Mouse (Mus musculus) T-helper 17 cell (primary cell): ENCODE results near the gene Trak1.
"Not testable (repeated sequence)": the region's sequence is repeated elsewhere in the genome, so short reads cannot be mapped to it uniquely, and the experiment has no call there.

Source experiments
- in situ Hi-C, 2 experiments: fragments of 300-600 bp; cut with MboI, MseI; formaldehyde crosslinking; loops; 1 replicate in 1 of 2; 2 replicates in 1 of 2; pipeline ENCODE4 v1.15.1; 2025; ENCODE audit warnings: high pct_unique_total_duplicates in 2 of 2

Gene Trak1

DNA sequence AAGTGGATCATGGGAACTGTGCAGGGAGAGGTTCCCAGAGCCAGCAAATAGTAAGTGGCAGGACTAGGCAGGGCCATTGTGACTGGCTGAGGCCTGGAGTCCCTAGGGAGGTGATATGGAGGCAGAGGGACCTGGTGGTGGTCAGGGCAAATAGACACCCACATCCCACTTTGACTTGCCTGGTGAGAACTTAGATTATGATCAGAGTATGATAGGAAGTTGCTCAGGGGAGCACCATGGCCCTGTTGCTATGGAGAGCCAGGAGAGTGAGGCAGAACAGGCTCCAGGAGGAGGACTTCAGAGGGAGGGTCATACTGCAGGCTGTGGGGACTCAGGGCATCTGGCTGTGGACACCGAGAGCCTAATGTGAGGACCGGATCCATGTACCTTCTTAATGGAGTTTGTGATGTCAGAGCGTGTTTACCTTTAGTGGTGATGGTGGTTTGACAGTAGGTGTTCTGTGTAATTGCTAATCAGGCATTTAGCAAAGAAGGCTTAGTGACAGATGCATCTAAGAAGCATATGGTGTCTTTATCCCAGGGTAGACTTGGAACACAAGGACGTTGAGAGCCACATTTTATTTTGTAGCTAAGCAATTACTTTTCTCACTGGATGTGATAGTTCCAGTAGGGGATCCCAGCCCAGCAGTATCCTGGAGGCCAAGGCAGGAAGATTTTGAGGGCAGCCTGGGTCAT, 18.7 kb downstream of the Trak1 start:
- in situ Hi-C loops = no loop called here

GRCm38 (mm10) chr9:121316621-121317405, 19.5 kb downstream of the Trak1 start:
- in situ Hi-C loops = no loop called here

- in situ Hi-C loops = no loop called here
Observed at GRCm38 (mm10) chr9:121319323-121319966, 22.1 kb downstream of the Trak1 start.

DNA sequence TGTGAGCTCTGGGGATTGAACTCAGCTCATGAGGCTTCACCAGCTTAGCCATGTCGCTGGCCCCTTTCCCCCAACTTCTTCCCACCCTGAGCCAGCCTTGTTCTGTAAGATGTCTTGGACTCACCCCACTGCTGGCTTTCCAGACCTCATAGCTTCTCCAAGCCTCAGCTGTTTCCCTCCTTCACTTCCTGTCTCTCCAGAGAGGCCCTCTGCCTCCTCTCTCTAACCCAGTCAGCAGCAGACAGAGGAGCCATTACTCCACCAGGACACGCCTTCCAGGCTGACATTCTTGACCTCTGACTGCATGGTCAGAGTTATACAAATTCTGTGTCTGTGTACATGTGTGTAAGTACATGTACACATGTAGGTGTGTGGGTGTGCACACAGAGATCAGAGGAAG, 23.1 kb downstream of the Trak1 start:
- in situ Hi-C loops = no loop called here

DNA sequence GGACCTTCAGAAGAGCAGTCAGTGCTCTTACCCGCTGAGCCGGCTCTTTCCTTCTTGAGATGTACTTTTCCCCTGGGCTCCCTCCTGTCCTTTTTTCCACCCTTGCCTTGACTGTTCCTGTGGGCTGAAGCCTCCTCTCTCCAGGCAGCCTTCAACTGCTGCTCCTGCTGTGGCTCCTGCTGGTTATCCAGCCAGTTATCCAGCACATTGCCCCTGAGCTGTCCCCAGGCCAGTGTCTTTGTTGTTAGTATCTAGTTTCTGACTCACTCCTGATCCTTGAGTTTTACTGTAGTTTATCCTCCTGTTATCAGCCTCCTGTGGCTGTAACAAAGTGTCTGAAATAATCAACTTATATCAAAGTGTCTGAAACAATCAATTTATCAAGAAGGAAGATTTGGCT, 23.8 kb downstream of the Trak1 start:
- in situ Hi-C loops = no loop called here

GRCm38 (mm10) chr9:121322034-121322433, 24.7 kb downstream of the Trak1 start:
- in situ Hi-C loops = no loop called here

DNA sequence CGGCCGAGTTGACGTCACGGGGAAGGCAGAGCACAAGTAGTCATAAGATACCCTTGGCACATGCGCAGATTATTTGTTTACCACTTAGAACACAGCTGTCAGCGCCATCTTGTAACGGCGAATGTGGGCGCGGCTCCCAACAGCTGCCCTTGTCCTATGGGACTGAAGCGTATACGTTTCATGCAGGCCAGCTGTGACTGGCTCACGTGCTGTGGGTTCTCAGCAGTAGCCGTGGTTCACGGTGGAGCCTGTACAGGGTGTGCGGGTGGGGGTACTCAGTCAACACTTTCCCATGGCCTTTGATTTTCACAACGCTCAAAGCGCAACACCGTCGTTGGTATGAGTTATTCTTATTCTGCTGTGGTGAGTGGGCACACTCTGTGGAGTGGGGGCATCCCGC, 31.0 kb downstream of the Trak1 start:
- in situ Hi-C loops = not testable (repeated sequence)

DNA sequence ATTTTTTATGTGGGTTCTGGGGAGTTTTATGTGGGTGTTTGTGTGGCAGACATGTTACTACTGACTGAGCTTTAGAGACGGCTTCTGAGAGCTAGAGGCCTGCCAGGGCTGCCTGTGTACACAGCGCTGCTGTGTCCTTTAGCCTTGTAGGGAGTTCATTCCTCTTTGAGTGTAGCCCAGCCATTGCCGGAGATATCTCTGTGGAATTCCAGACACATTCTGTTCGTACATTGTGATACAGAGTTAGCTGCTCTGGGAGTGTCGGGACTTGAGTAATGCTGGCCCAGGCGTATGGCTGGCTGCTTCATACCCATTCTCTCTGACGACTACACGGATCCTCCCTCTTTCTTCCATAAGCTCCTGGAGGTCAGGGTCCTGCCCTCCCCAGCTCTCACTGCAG, 31.9 kb downstream of the Trak1 start:
- in situ Hi-C loops = no loop called here

DNA sequence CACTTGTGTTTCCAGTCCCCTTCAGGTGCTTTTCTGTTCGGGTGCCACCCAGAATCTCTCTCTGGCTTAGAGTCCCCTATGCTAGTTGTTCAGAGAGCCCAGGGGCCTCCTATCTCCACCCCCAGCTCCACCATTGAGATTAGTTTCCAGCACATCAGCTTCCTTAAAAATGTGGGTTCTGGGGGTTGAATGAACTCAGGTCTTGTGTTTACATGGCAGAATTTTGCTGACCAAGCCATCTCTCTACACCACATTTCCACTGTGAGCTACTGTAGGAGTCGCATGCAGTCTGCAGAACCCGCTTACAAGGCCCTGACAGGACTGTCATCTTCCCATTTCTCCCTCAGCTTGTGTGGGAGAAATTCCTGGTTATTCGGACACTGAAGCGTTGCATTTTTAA, 32.8 kb downstream of the Trak1 start:
- in situ Hi-C loops = no loop called here

- in situ Hi-C loops = no loop called here
Observed at GRCm38 (mm10) chr9:121331438-121331837, 34.1 kb downstream of the Trak1 start.

GRCm38 (mm10) chr9:121331878-121332630, 34.8 kb downstream of the Trak1 start:
- in situ Hi-C loops = no loop called here

GRCm38 (mm10) chr9:121333559-121333958, 36.3 kb downstream of the Trak1 start:
- in situ Hi-C loops = no loop called here

GRCm38 (mm10) chr9:121334311-121334851, 37.1 kb downstream of the Trak1 start:
- in situ Hi-C loops = no loop called here

DNA sequence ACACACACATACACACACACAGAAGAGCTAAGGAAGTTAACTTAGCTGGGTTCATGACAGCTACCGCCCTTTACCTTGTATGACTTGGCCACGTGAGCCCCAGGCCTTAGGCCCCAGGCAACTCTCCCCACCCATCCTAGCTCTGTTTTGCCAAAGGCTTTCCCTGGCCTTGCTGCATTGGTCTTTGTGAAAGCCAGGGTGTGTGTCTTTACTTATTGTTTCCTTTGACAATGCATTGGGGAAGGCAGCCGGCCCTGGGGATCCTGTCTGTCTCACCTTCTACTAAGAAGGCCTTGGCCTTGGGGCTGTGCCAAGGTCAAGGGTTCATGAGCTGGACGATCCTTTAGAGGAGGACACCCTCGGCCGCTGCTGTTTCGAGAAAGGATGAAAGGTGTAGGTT, 38.3 kb downstream of the Trak1 start:
- in situ Hi-C loops = no loop called here

DNA sequence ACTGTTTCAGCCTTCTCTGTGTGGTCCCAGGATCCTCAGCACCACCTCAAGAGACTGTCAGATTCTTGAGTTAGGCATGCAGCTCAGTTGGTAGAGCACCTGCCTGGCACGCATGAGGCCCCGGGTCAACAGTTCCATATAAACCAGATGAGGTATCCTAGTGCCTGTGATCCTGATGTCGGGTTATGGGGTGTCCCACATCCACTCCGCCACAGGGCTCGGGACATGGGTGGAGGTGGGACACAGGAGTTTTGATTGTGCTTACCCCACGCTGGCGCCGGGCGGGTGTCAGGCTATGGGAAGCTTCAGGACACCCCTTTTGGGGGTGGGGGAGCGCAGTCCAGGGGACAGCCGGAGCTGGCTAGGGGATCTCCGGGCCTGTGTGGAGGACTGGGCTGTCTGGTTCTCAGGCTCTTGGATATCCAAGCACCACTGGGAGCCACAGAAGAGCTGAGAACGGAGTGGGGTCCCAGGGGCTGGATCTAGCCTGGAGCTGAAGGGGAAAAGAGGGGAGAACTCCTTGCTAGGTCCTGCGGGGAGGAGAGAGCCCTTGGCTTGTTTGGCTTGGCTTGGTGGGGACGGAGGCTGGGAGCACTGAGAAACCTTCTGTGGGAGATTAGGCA, 39.1 kb downstream of the Trak1 start:
- in situ Hi-C loops = no loop called here

DNA sequence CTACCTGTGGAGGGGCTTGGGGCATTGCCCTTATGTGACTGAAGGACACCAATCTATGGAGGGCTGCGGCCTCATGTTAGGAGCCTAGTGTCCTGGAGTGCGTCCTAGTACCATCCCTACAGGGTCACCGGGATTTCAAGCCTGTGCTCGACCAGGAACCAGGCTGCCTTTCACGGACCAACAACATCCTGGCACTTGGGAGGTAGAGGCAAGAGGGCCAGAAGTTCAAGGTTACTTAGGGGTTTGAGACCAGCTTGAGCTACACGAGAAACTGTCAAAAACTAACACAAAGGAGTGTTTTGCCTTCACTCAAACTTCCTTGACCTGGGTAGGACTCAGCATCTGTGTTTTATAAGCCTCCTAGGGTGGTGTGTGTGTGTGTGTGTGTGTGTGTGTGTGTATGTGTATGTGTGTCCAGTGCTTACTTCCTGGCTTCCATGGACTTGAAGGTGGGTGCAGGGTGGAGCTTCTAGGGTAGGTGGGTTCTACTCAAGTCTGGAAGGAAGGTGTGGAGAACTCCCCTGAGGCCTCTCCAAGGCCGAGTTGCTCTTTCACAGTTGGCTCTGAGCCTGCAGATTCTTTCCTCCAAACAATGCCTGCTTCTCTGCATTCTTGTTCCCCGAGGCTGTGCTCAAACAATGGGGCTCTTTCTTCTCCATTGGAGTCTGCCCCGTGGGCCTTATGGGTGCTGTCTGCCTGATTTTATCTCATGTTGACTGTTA, 40.1 kb downstream of the Trak1 start:
- in situ Hi-C loops = no loop called here

- in situ Hi-C loops = no loop called here
Observed at GRCm38 (mm10) chr9:121337938-121338289, 40.6 kb downstream of the Trak1 start.

- in situ Hi-C loops = no loop called here
Observed at GRCm38 (mm10) chr9:121341832-121342231, 44.5 kb downstream of the Trak1 start.

- in situ Hi-C loops = no loop called here
Observed at GRCm38 (mm10) chr9:121342510-121343110, 45.3 kb downstream of the Trak1 start.
